8 mouse cellular contexts compared by ENCODE assay signal in genomic region chr1:191403074-191403473, GRCm38 (mm10). TPM values are rescaled to one million over a fixed set of nuclear protein-coding genes. Genes with fewer than 3 reads are reported as not detected.
DNase-seq lines count a peak whose midpoint lies in the region; ATAC-seq and TF ChIP-seq lines count a peak whose summit lies in the region.

Gene Ppp2r5a (minus strand): TSS chr1:191403272.

- no peak within 1 kb of the TSS for H3K4me2 ChIP-seq in forebrain, postnatal 0 days (ENCODE audit: low read depth)
- no peak within 1 kb of the TSS for H3K4me2 ChIP-seq in intestine, embryonic 14.5 days (ENCODE audit: low read length)

- H3K27ac ChIP-seq in forebrain, postnatal 0 days (ENCODE audit: low read depth, low read length) = no peak within 1 kb of the TSS
- H3K27ac ChIP-seq in intestine, embryonic 14.5 days (ENCODE audit: low read depth) = no peak within 1 kb of the TSS

- no peak within 1 kb of the TSS for H3K4me3 ChIP-seq in forebrain, postnatal 0 days (ENCODE audit: low read depth, low read length)
- H3K4me3 ChIP-seq in intestine, embryonic 14.5 days (ENCODE audit: low read depth, low read length) = no peak within 1 kb of the TSS
- peak within 1 kb of the TSS; percentile 18 for H3K4me3 ChIP-seq in megakaryocyte, embryonic 14.5 days (replicated peaks)

- H3K9me3 ChIP-seq in forebrain, postnatal 0 days (ENCODE audit: low read length) = no peaks in the 10 kb centered on the region
- no peaks in the 10 kb centered on the region for H3K9me3 ChIP-seq in intestine, embryonic 14.5 days (ENCODE audit: control insufficient read depth, low read length)
- H3K9me3 ChIP-seq in megakaryocyte, embryonic 14.5 days = no peaks in the 10 kb centered on the region

- H3K4me1 ChIP-seq in forebrain, postnatal 0 days (ENCODE audit: insufficient read depth) = no peaks in the 10 kb centered on the region
- H3K4me1 ChIP-seq in intestine, embryonic 14.5 days (replicated peaks; ENCODE audit: control insufficient read depth, insufficient read depth, low read length) = no peaks in the 10 kb centered on the region
- peaks cover 55% of the 10 kb centered on the region for H3K4me1 ChIP-seq in megakaryocyte, embryonic 14.5 days

- no peaks in the 10 kb centered on the region for H3K27me3 ChIP-seq in forebrain, postnatal 0 days (ENCODE audit: insufficient read depth, low read length)
- no peaks in the 10 kb centered on the region for H3K27me3 ChIP-seq in intestine, embryonic 14.5 days (replicated peaks; ENCODE audit: control insufficient read depth, insufficient read depth, low read length)
- peaks cover 9% of the 10 kb centered on the region for H3K27me3 ChIP-seq in megakaryocyte, embryonic 14.5 days (replicated peaks)

- H3K36me3 ChIP-seq in forebrain, postnatal 0 days (ENCODE audit: insufficient read depth) = no peaks in the 10 kb centered on the region
- no peaks in the 10 kb centered on the region for H3K36me3 ChIP-seq in intestine, embryonic 14.5 days (ENCODE audit: control insufficient read depth, insufficient read depth, low read length)
- no peaks in the 10 kb centered on the region for H3K36me3 ChIP-seq in megakaryocyte, embryonic 14.5 days (replicated peaks; ENCODE audit: low read length)

- no peak for DNase-seq in layer of hippocampus, adult 18-20 months (ENCODE audit: low spot score in 2 of 2)
- no peak for DNase-seq in layer of hippocampus, adult 9-11 months
- no peak for DNase-seq in forebrain, postnatal 0 days
- DNase-seq in intestine, embryonic 14.5 days (ENCODE audit: low spot score) = peak; percentile 47
- DNase-seq in B cell, adult 2 months = no peak
- no peak for DNase-seq in urinary bladder, postnatal 14 days (ENCODE audit: low spot score)

- H3K9ac ChIP-seq in forebrain, postnatal 0 days = no peak within 1 kb of the TSS
- no peak within 1 kb of the TSS for H3K9ac ChIP-seq in intestine, embryonic 14.5 days (ENCODE audit: low read length)

- TF ChIP-seq CTCF in forebrain, postnatal 0 days (IDR thresholded peaks at IDR 0.05; ENCODE audit: low read depth) = no peak

- WGBS in forebrain, postnatal 0 days = 58% methylated on average over 5 of the region's 5 CpGs
- WGBS in intestine, embryonic 14.5 days = 51% methylated on average over 5 of the region's 5 CpGs

- ATAC-seq in activated CD4-positive, CD25-positive, alpha-beta regulatory T cell, adult 4 months = no peak
- ATAC-seq in forebrain, postnatal 0 days = no peak
- no peak for ATAC-seq in intestine, embryonic 14.5 days (replicated peaks; ENCODE audit: low FRiP score, low TSS enrichment, low read depth)

RNA-seq across cellular contexts. Expression of gene Ppp2r5a, which starts in this region (rescaled TPM):
- 10 to 100 TPM; 74.6 to 79.3 TPM for total RNA-seq in layer of hippocampus, adult 18-20 months (2021)
- 10 to 100 TPM; 43.2 to 52.2 TPM for polyA plus RNA-seq in activated CD4-positive, CD25-positive, alpha-beta regulatory T cell, adult 4 months (2017; shearing (Covaris generic))
- 36.6 and 39.2 TPM in 2 replicates for total RNA-seq in forebrain, postnatal 0 days (2014; rRNA removed)
- 10.1 and 11.5 TPM in 2 replicates for polyA plus RNA-seq in forebrain, postnatal 0 days (2015; fragmentation: Nextera tagmentation; extraction: Ambion mirVana)
- polyA plus RNA-seq in intestine, embryonic 14.5 days (2014; fragmentation: Nextera tagmentation; extraction: Ambion mirVana) = 25.2 and 27.1 TPM in 2 replicates
- 55.5 and 57.6 TPM in 2 replicates for polyA plus RNA-seq in megakaryocyte, embryonic 14.5 days (2012; ENCODE audit: insufficient read depth, low replicate concordance)
